Mouse (Mus musculus) limb, embryonic 14.5 days (tissue): Measurements from ENCODE around the gene Whamm. TPM values are rescaled to one million over a fixed set of nuclear protein-coding genes. Genes with fewer than 3 reads are reported as not detected.

Source experiments
- ATAC-seq: fragments of 200-750 bp; cut with Nextera tagmentation; 2 replicates; pipeline ENCODE4 v1.8.0; 2017; ENCODE audit warnings: low read depth, moderate number of reproducible peaks, moderate TSS enrichment; ENCODE audit not compliant: low FRiP score
- DNase-seq: peaks from one replicate; pipeline ENCODE4 v3.0.0-alpha.2; 2015; ENCODE audit warnings: low spot score
- H3K27ac ChIP-seq: fragments of 300-500 bp; sonication (generic); replicated peaks from 2 replicates; pipeline ENCODE4 v1.5.1; 2014; ENCODE audit warnings: low read depth, mild to moderate bottlenecking, low read length, moderate library complexity, mixed read lengths
- H3K27me3 ChIP-seq: fragments of 300-500 bp; sonication (generic); 2 replicates; pipeline ENCODE4 v1.6.1; 2014; ENCODE audit warnings: low read length, mixed read lengths; ENCODE audit not compliant: control insufficient read depth, insufficient read depth
- H3K36me3 ChIP-seq: fragments of 300-500 bp; sonication (generic); 2 replicates; pipeline ENCODE4 v1.6.1; 2014; ENCODE audit warnings: mild to moderate bottlenecking, low read length, moderate library complexity, mixed read lengths; ENCODE audit not compliant: control insufficient read depth, insufficient read depth
- H3K4me1 ChIP-seq: fragments of 300-500 bp; sonication (generic); 2 replicates; pipeline ENCODE4 v1.6.1; 2014; ENCODE audit warnings: antibody characterized with exemption, low read length, mixed read lengths; ENCODE audit not compliant: control insufficient read depth, insufficient read depth
- H3K4me2 ChIP-seq: fragments of 300-500 bp; sonication (generic); replicated peaks from 2 replicates; pipeline ENCODE4 v1.6.1; 2014; ENCODE audit warnings: low read depth, mild to moderate bottlenecking, low read length, moderate library complexity; ENCODE audit not compliant: severe bottlenecking
- H3K4me3 ChIP-seq: fragments of 300-500 bp; sonication (generic); replicated peaks from 2 replicates; pipeline ENCODE4 v1.5.1; 2014; ENCODE audit warnings: low read length
- H3K9ac ChIP-seq: fragments of 300-500 bp; sonication (generic); 2 replicates; pipeline ENCODE4 v1.6.1; 2014; ENCODE audit warnings: mild to moderate bottlenecking, low read depth, low read length, moderate library complexity; ENCODE audit not compliant: severe bottlenecking
- H3K9me3 ChIP-seq: fragments of 300-500 bp; sonication (generic); 2 replicates; pipeline ENCODE4 v1.6.1; 2016; ENCODE audit warnings: low read length; ENCODE audit not compliant: control insufficient read depth
- POLR2A ChIP-seq: fragments of 200-500 bp; IDR thresholded peaks from 2 replicates; pipeline ENCODE4 v1.8.0; 2012; ENCODE audit warnings: inconsistent platforms, mild to moderate bottlenecking, moderate library complexity, borderline replicate concordance; ENCODE audit not compliant: insufficient read depth, insufficient read length; ENCODE audit errors: extremely low read depth
- WGBS: fragments of 180-500 bp; shearing (Covaris S2); extraction: QIAGEN DNeasy Blood & Tissue Kit; methylation state at CpG from one replicate; pipeline ENCODE4 v1.1.7; 2014; 5-methylcytosine and 5-hydroxymethylcytosine counted together
- polyA plus RNA-seq, 2 experiments: library from polyadenylated mRNA; depleted of rRNA in 1 of 2; stranded (reverse) in 1 of 2; unstranded in 1 of 2; fragments of >200 nt; fragmentation: Nextera tagmentation in 1 of 2; extraction: Ambion mirVana in 1 of 2; gene quantifications; 2 replicates each; pipeline versions ENCODE4 v1.2.1 to v1.2.3; 2012 to 2014

Whamm gene
- polyA plus RNA-seq, 2 experiments, result 5.4 to 10.4 TPM

DNA sequence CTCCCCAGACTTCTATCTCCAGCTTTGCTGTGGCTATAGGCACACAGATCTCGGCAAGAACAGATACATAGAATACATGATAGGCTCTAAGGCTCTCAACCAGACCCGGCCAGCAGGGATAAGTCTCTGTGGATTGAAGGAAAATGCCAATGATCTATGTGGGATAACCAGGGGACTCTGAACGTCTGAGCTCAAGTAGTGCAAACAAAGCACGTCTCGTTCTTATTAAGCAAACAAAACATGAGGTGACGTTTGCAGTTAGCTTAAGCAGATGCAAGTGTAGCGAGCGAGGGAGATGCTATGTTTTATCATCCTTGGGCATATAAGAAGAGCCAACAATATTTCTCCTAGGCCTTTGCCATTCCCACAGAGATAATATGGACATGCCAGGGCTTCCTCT lies 28.1 kb upstream of the Whamm start:
- 88% methylated on average over 8 of the region's 8 CpGs for WGBS

DNA sequence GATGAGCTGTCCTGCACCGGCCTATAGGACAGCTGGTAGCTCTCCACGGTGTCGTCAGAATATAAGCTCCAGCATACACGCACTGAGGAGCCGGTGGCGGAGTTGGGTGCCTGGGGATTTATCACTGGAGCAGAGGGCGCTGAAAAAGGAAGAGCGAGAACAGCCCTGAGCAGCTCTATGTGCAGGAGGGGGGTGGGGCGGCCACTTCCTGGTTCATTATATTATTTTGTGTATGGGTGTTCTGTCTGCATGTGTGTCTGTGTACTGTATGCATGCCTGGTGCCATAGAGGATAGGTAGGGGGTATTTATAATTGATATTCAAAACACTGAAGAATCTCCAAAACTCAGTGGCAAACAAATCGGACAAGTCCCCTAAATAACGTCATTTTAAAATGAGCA lies 22.2 kb upstream of the Whamm start:
- no peak overlapping the region for H3K9ac ChIP-seq
- no peak for DNase-seq
- ATAC-seq, result no peak

More for the DNA sequence above, 28.1 kb upstream of the Whamm start:
- Histone ChIP-seq H3K4me2 (no peak overlapping the region), H3K4me1 (no peaks in the 10 kb centered on the region), H3K27me3 (no peaks in the 10 kb centered on the region), H3K9me3 (no peaks in the 10 kb centered on the region), H3K4me3 (no peak overlapping the region), H3K27ac (no peak overlapping the region), H3K9ac (no peak overlapping the region), H3K36me3 (no peaks in the 10 kb centered on the region)
- DNase-seq (no peak), ATAC-seq (no peak)
- no peak for TF ChIP-seq POLR2A

DNA sequence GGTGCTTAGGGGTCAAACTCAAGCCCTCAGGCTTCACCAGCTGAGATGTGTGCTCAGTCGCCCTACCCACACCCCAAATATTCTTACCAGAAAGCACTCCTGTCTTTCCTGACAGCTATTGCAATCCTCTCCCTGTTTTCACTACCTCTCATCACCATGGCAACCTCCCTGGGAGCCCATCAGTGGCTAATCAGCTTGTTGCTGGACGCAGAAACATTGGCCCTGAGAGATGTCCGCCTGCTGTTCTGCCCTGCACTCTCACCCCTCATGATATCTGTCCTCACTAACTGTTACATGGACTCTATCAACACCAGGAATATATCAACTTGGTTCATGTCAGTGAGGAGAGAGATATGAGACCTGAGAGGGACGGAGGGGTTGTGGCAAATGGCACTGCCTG lies 17.5 kb upstream of the Whamm start:
- H3K36me3 ChIP-seq, result no peaks in the 10 kb centered on the region
- TF ChIP-seq POLR2A, result no peak
- H3K4me3 ChIP-seq, result no peak overlapping the region
- no peaks in the 10 kb centered on the region for H3K27me3 ChIP-seq
- H3K27ac ChIP-seq, result no peak overlapping the region
- WGBS, result 71% methylated on average over 4 of the region's 4 CpGs
- ATAC-seq (no peak), DNase-seq (no peak)
- H3K4me2 ChIP-seq, result no peak overlapping the region
- H3K4me1 ChIP-seq, result no peaks in the 10 kb centered on the region
- no peak overlapping the region for H3K9ac ChIP-seq
- no peaks in the 10 kb centered on the region for H3K9me3 ChIP-seq

More for the DNA sequence above, 22.2 kb upstream of the Whamm start:
- Histone ChIP-seq H3K4me2 (no peak overlapping the region), H3K27me3 (no peaks in the 10 kb centered on the region), H3K4me1 (no peaks in the 10 kb centered on the region), H3K9me3 (no peaks in the 10 kb centered on the region), H3K27ac (no peak overlapping the region), H3K4me3 (no peak overlapping the region), H3K36me3 (no peaks in the 10 kb centered on the region)
- TF ChIP-seq POLR2A, result no peak
- WGBS, result 71% methylated on average over 11 of the region's 11 CpGs

DNA sequence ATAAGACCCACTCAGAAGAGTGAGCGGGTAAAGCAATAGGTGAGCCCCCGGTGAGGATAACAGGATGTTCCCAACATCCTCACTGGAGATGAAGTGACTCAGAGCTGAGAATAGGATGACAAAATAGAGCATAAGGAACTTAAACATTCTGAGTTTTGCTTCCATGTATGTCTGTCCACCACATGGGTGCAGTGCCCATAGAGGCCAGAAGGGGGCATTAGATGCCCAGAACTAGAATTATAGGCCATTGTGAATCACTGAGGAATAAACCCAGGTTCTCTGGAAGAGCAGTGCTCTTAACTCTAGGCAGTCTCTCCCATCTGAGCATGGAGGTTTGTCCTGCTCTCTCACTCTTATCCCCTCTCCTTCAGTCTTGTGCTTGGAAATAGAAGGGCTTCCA lies 16.7 kb upstream of the Whamm start:
- Histone ChIP-seq H3K9ac (no peak overlapping the region), H3K9me3 (no peaks in the 10 kb centered on the region), H3K36me3 (no peaks in the 10 kb centered on the region), H3K27me3 (no peaks in the 10 kb centered on the region), H3K27ac (no peak overlapping the region), H3K4me2 (no peak overlapping the region), H3K4me1 (no peaks in the 10 kb centered on the region), H3K4me3 (no peak overlapping the region)
- TF ChIP-seq POLR2A, result no peak
- ATAC-seq (no peak), DNase-seq (no peak)
- 73% methylated on average over 2 of the region's 2 CpGs for WGBS

DNA sequence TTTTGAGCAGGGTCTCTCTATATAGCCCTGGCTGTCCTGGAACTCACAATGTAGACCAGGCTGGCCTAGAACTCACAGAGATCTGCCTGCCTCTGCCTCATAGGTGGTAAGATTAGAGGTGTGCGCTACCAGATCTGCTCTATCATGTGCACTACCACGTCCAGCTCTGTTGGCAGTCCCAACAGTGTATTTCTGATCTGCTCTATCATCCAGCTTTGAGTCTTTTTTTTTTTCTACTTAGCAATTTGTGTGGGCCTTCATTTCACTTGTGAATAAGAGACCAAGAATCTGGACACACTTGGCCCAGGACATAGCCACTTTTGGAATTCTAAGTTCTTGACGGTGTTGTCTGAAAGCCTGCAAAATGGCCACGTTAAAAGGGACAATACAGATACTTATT lies 14.2 kb upstream of the Whamm start:
- H3K4me2 ChIP-seq, result no peak overlapping the region
- no peak overlapping the region for H3K27ac ChIP-seq
- 85% methylated on average over 4 of the region's 4 CpGs for WGBS
- H3K9me3 ChIP-seq, result no peaks in the 10 kb centered on the region
- no peak for ATAC-seq
- DNase-seq, result no peak
- H3K4me1 ChIP-seq, result no peaks in the 10 kb centered on the region
- H3K9ac ChIP-seq, result no peak overlapping the region
- no peak overlapping the region for H3K4me3 ChIP-seq
- TF ChIP-seq POLR2A, result no peak
- no peaks in the 10 kb centered on the region for H3K27me3 ChIP-seq
- H3K36me3 ChIP-seq, result no peaks in the 10 kb centered on the region
